Comparison of ENCODE assay signal across 9 mouse cellular contexts in genomic region chr15:21407324-21408044, GRCm38 (mm10).
DNase-seq lines count a peak whose midpoint lies in the region; ATAC-seq and TF ChIP-seq lines count a peak whose summit lies in the region.
"Had no signal": no experiment of that assay in that cellular context is flagged by ENCODE, and none has a peak within 500 bp of the region (broad histone marks: within the 10 kb centered on the region; RNA-seq: fewer than 3 reads in every experiment).

No protein-coding gene starts in this region.

- 55% methylated on average over 2 of the region's 2 CpGs for WGBS in intestine, embryonic 14.5 days
- 70% methylated on average over 2 of the region's 2 CpGs for WGBS in intestine, embryonic 16.5 days
- WGBS in stomach, postnatal 0 days, result 66% methylated on average over 2 of the region's 2 CpGs

- no peak overlapping the region for H3K4me3 ChIP-seq in intestine, embryonic 14.5 days (ENCODE audit: low read depth, low read length)
- no peak overlapping the region for H3K4me3 ChIP-seq in intestine, embryonic 16.5 days (ENCODE audit: low read length)
- H3K4me3 ChIP-seq in stomach, postnatal 0 days (ENCODE audit: low read depth, low read length), result no peak overlapping the region
- H3K4me3 ChIP-seq: stomach, embryonic 15.5 days had no signal

- peak; percentile 83 for TF ChIP-seq CTCF in stomach, postnatal 0 days (IDR thresholded peaks at IDR 0.05; ENCODE audit: low read depth)

- no peak overlapping the region for H3K9ac ChIP-seq in intestine, embryonic 14.5 days (ENCODE audit: low read length)
- H3K9ac ChIP-seq in intestine, embryonic 16.5 days (ENCODE audit: low read depth, low read length), result no peak overlapping the region
- no peak overlapping the region for H3K9ac ChIP-seq in stomach, postnatal 0 days (ENCODE audit: low read length)
- H3K9ac ChIP-seq: stomach, embryonic 15.5 days had no signal

- DNase-seq in intestine, embryonic 14.5 days (ENCODE audit: low spot score), result no peak
- peak; percentile 5 for DNase-seq in A20 (ENCODE audit: low read depth, low spot score)
- peak; percentile 34 for DNase-seq in brain, embryonic 18.5 days (ENCODE audit: low read depth, low spot score)
- DNase-seq in hindlimb bud, embryonic 11.5 days (ENCODE audit: extremely low spot score, low read depth, low spot score), result peak; percentile 58
- DNase-seq in stomach, postnatal 0 days (ENCODE audit: low spot score), result no peak
- no peak for DNase-seq in lung, postnatal 14 days

- no peaks in the 10 kb centered on the region for H3K9me3 ChIP-seq in intestine, embryonic 14.5 days (ENCODE audit: control insufficient read depth, low read length)
- no peaks in the 10 kb centered on the region for H3K9me3 ChIP-seq in intestine, embryonic 16.5 days (ENCODE audit: control insufficient read depth, low read length)
- H3K9me3 ChIP-seq in stomach, postnatal 0 days (ENCODE audit: control insufficient read depth, low read length), result no peaks in the 10 kb centered on the region
- H3K9me3 ChIP-seq: stomach, embryonic 15.5 days had no signal

- H3K27ac ChIP-seq in intestine, embryonic 14.5 days (ENCODE audit: low read depth), result no peak overlapping the region
- H3K27ac ChIP-seq in intestine, embryonic 16.5 days (ENCODE audit: low read length), result no peak overlapping the region
- no peak overlapping the region for H3K27ac ChIP-seq in stomach, postnatal 0 days (replicated peaks)
- H3K27ac ChIP-seq: stomach, embryonic 15.5 days had no signal

- ATAC-seq in intestine, embryonic 14.5 days (replicated peaks; ENCODE audit: low FRiP score, low TSS enrichment, low read depth), result peak; percentile 58; the same call in 1 of the 2 replicates
- ATAC-seq in intestine, embryonic 16.5 days, result no peak
- ATAC-seq in stomach, postnatal 0 days (ENCODE audit: low FRiP score, low TSS enrichment), result no peak
- ATAC-seq in erythroblast, adult 5-6 weeks (replicated peaks; ENCODE audit: low FRiP score, poor library complexity, severe bottlenecking), result no peak

- no peaks in the 10 kb centered on the region for H3K36me3 ChIP-seq in intestine, embryonic 14.5 days (ENCODE audit: control insufficient read depth, insufficient read depth, low read length)
- H3K36me3 ChIP-seq in intestine, embryonic 16.5 days (ENCODE audit: control insufficient read depth, insufficient read depth, low read length), result no peaks in the 10 kb centered on the region
- H3K36me3 ChIP-seq in stomach, postnatal 0 days (ENCODE audit: control insufficient read depth, insufficient read depth, low read length), result no peaks in the 10 kb centered on the region
- H3K36me3 ChIP-seq: stomach, embryonic 15.5 days had no signal

- no peak for TF ChIP-seq EP300 in stomach, postnatal 0 days (optimal IDR thresholded peaks at IDR 0.05)

- no peak overlapping the region for H3K4me2 ChIP-seq in intestine, embryonic 14.5 days (ENCODE audit: low read length)
- no peak overlapping the region for H3K4me2 ChIP-seq in intestine, embryonic 16.5 days (ENCODE audit: low read depth, low read length)
- no peak overlapping the region for H3K4me2 ChIP-seq in stomach, postnatal 0 days (replicated peaks; ENCODE audit: low read depth)
- H3K4me2 ChIP-seq: stomach, embryonic 15.5 days had no signal

- H3K27me3 ChIP-seq in intestine, embryonic 14.5 days (replicated peaks; ENCODE audit: control insufficient read depth, insufficient read depth, low read length), result no peaks in the 10 kb centered on the region
- no peaks in the 10 kb centered on the region for H3K27me3 ChIP-seq in intestine, embryonic 16.5 days (replicated peaks; ENCODE audit: control insufficient read depth, insufficient read depth, low read length)
- no peaks in the 10 kb centered on the region for H3K27me3 ChIP-seq in stomach, postnatal 0 days (ENCODE audit: control insufficient read depth, insufficient read depth, low read length)
- H3K27me3 ChIP-seq: stomach, embryonic 15.5 days had no signal

- no peaks in the 10 kb centered on the region for H3K4me1 ChIP-seq in intestine, embryonic 14.5 days (replicated peaks; ENCODE audit: control insufficient read depth, insufficient read depth, low read length)
- no peaks in the 10 kb centered on the region for H3K4me1 ChIP-seq in intestine, embryonic 16.5 days (ENCODE audit: control insufficient read depth, insufficient read depth, low read length)
- H3K4me1 ChIP-seq in stomach, postnatal 0 days (replicated peaks; ENCODE audit: control insufficient read depth, insufficient read depth), result no peaks in the 10 kb centered on the region
- H3K4me1 ChIP-seq: stomach, embryonic 15.5 days had no signal

Comparison
In these comparisons a context has a peak if more than half of its experiments do, and no peak if none do; other contexts are left out.
1. DNase-seq: peak in A20 (single experiment), brain, embryonic 18.5 days (single experiment) and hindlimb bud, embryonic 11.5 days (single experiment); none in intestine, embryonic 14.5 days (single experiment), stomach, postnatal 0 days (single experiment) and lung, postnatal 14 days (single experiment).